24 mouse cellular contexts compared by ENCODE assay signal in the genomic region with DNA sequence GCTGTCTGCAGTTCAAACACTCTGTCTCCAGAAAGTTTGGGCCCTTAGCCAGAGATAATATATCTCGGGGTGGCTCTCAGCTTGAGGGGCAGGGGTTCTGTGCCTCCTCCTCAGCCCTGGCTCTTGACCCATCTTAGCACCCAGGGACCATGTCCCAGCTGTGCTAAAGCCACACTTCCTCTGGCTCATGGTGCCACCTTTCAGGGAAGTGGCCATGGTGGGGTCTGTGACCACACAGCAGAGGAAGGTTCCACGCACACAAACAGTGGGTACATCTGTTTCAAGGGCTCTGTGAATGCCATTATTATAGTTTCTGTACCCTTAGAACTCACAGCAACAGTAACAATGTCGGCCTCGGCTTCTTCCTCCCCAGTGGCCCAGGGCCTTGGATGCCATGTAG. TPM values are rescaled to one million over a fixed set of nuclear protein-coding genes. Genes with fewer than 3 reads are reported as not detected.
A peak's percentile ranks its signal among the peaks of the same experiment; 100 is the strongest.
DNase-seq lines count a peak whose midpoint lies in the region; ATAC-seq and TF ChIP-seq lines count a peak whose summit lies in the region.
"Had no signal": no experiment of that assay in that cellular context is flagged by ENCODE, and none has a peak within 500 bp of the region (broad histone marks: within the 10 kb centered on the region; RNA-seq: fewer than 3 reads in every experiment).

No protein-coding gene starts in this region.

- H3K4me1 ChIP-seq in bone marrow, adult 2 months (ENCODE audit: control insufficient read depth, insufficient read depth, low read length), result peaks cover 3% of the 10 kb centered on the region; the same call in 1 of the 2 replicates
- H3K4me1 ChIP-seq in kidney, embryonic 14.5 days (ENCODE audit: control insufficient read depth, insufficient read depth, low read length), result no peaks in the 10 kb centered on the region
- H3K4me1 ChIP-seq: embryonic facial prominence, embryonic 13.5 days; embryonic facial prominence, embryonic 15.5 days; forebrain, embryonic 10.5 days; forebrain, embryonic 12.5 days had no signal

- TF ChIP-seq POLR2A in bone marrow, adult 2 months (IDR thresholded peaks at IDR 0.05; ENCODE audit: borderline replicate concordance, control insufficient read depth, low read depth, low read length), result no peak

- no peaks in the 10 kb centered on the region for H3K27me3 ChIP-seq in kidney, embryonic 14.5 days (ENCODE audit: control insufficient read depth, insufficient read depth, low read length)
- H3K27me3 ChIP-seq: embryonic facial prominence, embryonic 13.5 days had no signal

- peak; percentile 46 to 65 for DNase-seq in natural killer cell, adult 2 months (ENCODE audit: low spot score in 2 of 2)
- DNase-seq in right cerebral cortex, adult 18-20 months, result no peak
- no peak for DNase-seq in adrenal gland, postnatal 36 days
- DNase-seq: adrenal gland, adult 2 months; adrenal gland, postnatal 10 days; adrenal gland, postnatal 25 days; cerebellum, adult 11 months; cerebellum, adult 18-20 months; cerebellum, adult 8-10 months; cerebellum, postnatal 25 days; embryo, embryonic 11 days had no signal

- H3K27ac ChIP-seq in bone marrow, adult 2 months (ENCODE audit: control insufficient read depth, insufficient read depth, low read depth, low read length, poor library complexity), result peak overlapping the region; percentile 41; the same call in 1 of the 2 replicates
- H3K27ac ChIP-seq in kidney, embryonic 14.5 days (ENCODE audit: low read depth, low read length), result no peak overlapping the region
- H3K27ac ChIP-seq: embryonic facial prominence, embryonic 13.5 days; embryonic facial prominence, embryonic 15.5 days; forebrain, embryonic 10.5 days; forebrain, embryonic 12.5 days had no signal

- no peak for TF ChIP-seq CTCF in bone marrow, adult 2 months (IDR thresholded peaks at IDR 0.05; ENCODE audit: control insufficient read depth, insufficient read depth, low read length)

- 42% methylated on average over 4 of the region's 4 CpGs for WGBS in bone marrow, adult 2 months
- WGBS in kidney, embryonic 14.5 days, result 79% methylated on average over 4 of the region's 4 CpGs

- H3K4me3 ChIP-seq in bone marrow, adult 2 months (replicated peaks; ENCODE audit: control insufficient read depth, low read depth, low read length), result no peak overlapping the region
- no peak overlapping the region for H3K4me3 ChIP-seq in kidney, embryonic 14.5 days (ENCODE audit: low read length)
- H3K4me3 ChIP-seq: embryonic facial prominence, embryonic 13.5 days; embryonic facial prominence, embryonic 15.5 days; erythroblast, embryonic 14.5 days; forebrain, embryonic 10.5 days; forebrain, embryonic 12.5 days had no signal

- H3K36me3 ChIP-seq in kidney, embryonic 14.5 days (ENCODE audit: control insufficient read depth, insufficient read depth, low read length), result no peaks in the 10 kb centered on the region
- H3K36me3 ChIP-seq: embryonic facial prominence, embryonic 13.5 days; embryonic facial prominence, embryonic 15.5 days; forebrain, embryonic 10.5 days; forebrain, embryonic 12.5 days had no signal

- no peak overlapping the region for H3K9ac ChIP-seq in kidney, embryonic 14.5 days (ENCODE audit: low read depth, low read length)
- H3K9ac ChIP-seq: embryonic facial prominence, embryonic 13.5 days; embryonic facial prominence, embryonic 15.5 days; forebrain, embryonic 12.5 days had no signal

- peak; percentile 60 for ATAC-seq in common myeloid progenitor, adult 5-6 weeks (replicated peaks; ENCODE audit: low read depth, poor library complexity, severe bottlenecking)
- peak; percentile 32; the same call in 1 of the 2 replicates for ATAC-seq in megakaryocyte, adult 5-6 weeks (ENCODE audit: poor library complexity, severe bottlenecking)
- ATAC-seq in kidney, embryonic 14.5 days (ENCODE audit: low FRiP score, low TSS enrichment), result no peak
- ATAC-seq: forebrain, embryonic 14.5 days; forebrain, embryonic 16.5 days had no signal

- no peaks in the 10 kb centered on the region; the same call in 1 of the 2 replicates for H3K9me3 ChIP-seq in kidney, embryonic 14.5 days (ENCODE audit: control insufficient read depth, low read length)
- H3K9me3 ChIP-seq: embryonic facial prominence, embryonic 13.5 days; embryonic facial prominence, embryonic 15.5 days; forebrain, embryonic 10.5 days; forebrain, embryonic 12.5 days had no signal

- H3K4me2 ChIP-seq in kidney, embryonic 14.5 days (replicated peaks; ENCODE audit: low read depth, low read length), result no peak overlapping the region
- H3K4me2 ChIP-seq: embryonic facial prominence, embryonic 13.5 days; embryonic facial prominence, embryonic 15.5 days; forebrain, embryonic 12.5 days had no signal

RNA-seq across cellular contexts. Expression of a gene that starts 47.6 kb away (rescaled TPM):
- 32.8 and 80.9 TPM in 2 replicates for polyA plus RNA-seq in bone marrow, adult 2 months (2011; ENCODE audit: insufficient read depth, insufficient read length, low replicate concordance, missing spikeins)
- total RNA-seq in common myeloid progenitor, adult 5-6 weeks (2017), result 97.9 and 117 TPM in 2 replicates
- total RNA-seq in megakaryocyte, adult 5-6 weeks (2015), result 167 and 175 TPM in 2 replicates
- 282 and 289 TPM in 2 replicates for total RNA-seq in megakaryocyte, adult 5-6 weeks (2017)
- 5.6 and 5.7 TPM in 2 replicates for polyA plus RNA-seq in kidney, embryonic 14.5 days (2014; fragmentation: Nextera tagmentation; extraction: Ambion mirVana)
- 10 to 100 TPM in 1 of 2 experiments, 1 to 10 TPM in 1; 9.8 to 44.7 TPM for total RNA-seq in adrenal gland, postnatal 36 days (2021)
- total RNA-seq: MEL had no signal
- polyA plus RNA-seq: C2C12 had no signal

Comparison
In these comparisons a context has a peak if more than half of its experiments do, and no peak if none do; other contexts are left out.
1. DNase-seq: peak in natural killer cell, adult 2 months (2 of 2); none in right cerebral cortex, adult 18-20 months (single experiment) and adrenal gland, postnatal 36 days (0 of 2).